Mouse (Mus musculus): ENCODE results near the gene Wdr5b.

DNA sequence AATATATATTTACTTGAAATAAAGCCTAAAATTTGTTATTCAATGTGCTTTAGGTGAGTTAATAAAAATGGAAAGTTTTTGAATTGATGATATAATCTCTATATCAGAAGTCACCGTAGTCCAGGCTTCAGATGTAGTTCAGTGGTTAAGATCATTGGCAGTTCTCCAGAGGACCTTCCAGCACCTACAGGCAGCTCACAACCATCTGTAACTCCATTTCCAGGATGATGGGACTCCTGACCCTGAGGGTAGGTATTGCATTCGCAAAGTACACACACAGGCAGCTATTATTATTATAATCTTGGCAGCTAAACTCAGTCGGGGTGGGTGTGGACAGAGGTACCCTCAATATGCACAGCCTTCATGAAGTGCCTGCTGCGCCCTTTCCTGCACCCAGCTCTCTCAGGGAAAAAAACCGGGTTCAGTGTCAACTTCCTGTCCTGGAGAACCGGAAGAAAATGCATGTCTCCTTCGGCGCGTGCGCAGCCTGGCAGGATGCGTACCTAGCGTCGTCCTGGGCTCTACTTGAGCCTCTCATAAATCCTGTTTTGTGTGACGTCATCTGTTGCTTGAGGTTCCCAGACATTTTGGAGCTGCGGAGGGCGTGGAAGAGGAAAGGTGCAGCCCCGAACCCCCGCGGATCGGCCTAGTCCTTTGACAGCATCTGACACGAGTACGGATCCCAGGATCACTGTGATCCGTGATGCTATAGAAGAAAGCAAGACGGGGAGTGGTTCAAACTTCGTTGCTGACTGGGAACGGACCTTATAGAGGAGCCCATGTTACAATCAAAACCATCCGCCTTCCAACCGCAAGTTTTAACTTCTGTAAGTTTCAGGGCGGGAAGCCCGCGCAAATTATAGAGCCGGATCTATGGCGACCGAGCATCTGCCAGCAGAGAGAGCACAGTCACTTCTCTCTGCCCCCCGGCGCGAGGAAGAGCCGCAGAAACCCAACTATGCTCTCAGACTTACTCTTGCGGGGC, at the start of gene Wdr5b:
- TF ChIP-seq CTCF (conservative IDR thresholded peaks at IDR 0.05; ENCODE audit: low read length) (no peak), POU5F1 (IDR thresholded peaks at IDR 0.05; ENCODE audit: borderline replicate concordance, low read length) (no peak), NANOG (IDR thresholded peaks at IDR 0.05; ENCODE audit: borderline replicate concordance, low read length) (no peak)

Measured in E14TG2a.4 (cell line).